Mouse (Mus musculus) CD4-positive, CD25-positive, alpha-beta regulatory T cell, adult 4 months (primary cell): ENCODE data around the gene Rpgrip1. TPM values are rescaled to one million over a fixed set of nuclear protein-coding genes. Genes with fewer than 3 reads are reported as not detected.

Experiments used
- ATAC-seq: one replicate; pipeline ENCODE4 v1.8.0; 2017
- polyA plus RNA-seq, 2 experiments: library from polyadenylated mRNA; unstranded; fragments of 100-300 nt; shearing (Covaris generic); gene quantifications; one replicate each; pipeline ENCODE4 v1.2.1; 2017

Gene Rpgrip1
- polyA plus RNA-seq, 2 experiments from 2014 or later: 78.7 to 78.9 TPM

DNA sequence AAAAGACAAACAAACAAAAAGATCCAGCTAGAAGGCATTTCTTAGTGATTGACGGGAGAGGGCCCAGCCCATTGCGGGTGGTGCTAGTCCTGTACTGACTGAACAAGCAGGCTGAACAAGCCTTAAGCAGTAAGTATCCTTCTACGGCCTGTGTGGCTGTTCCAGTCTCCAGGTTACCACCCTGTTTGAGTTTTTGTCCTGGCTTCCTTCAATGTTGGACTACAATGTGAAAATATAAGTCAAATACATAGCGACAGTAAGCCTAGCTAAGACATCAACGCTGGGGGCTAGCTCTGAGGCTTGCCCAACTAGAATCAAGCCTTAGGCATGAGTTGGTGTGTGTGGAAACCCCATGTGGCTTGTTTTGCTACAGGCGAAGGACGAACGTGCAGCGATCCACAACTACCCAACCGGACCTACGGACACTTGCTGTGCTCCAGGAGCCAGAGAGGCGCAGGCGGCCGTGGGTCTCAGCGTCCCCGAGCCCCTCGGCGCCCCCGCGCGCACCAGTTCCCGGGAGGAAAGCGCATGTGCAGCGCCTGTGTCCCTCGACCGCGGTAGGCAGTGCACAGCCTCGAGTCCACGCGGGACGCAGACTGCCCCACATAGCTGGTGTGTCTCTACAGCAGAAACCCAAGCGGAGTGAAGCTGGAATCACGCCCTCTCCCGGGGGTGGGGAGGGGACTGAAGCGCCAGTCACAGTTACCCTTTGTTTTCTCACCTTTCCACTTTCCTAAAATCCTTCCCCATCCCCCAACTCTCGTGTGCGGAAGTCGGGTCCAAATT, 8.5 kb downstream of the Rpgrip1 start:
- ATAC-seq: peak; percentile 66

DNA sequence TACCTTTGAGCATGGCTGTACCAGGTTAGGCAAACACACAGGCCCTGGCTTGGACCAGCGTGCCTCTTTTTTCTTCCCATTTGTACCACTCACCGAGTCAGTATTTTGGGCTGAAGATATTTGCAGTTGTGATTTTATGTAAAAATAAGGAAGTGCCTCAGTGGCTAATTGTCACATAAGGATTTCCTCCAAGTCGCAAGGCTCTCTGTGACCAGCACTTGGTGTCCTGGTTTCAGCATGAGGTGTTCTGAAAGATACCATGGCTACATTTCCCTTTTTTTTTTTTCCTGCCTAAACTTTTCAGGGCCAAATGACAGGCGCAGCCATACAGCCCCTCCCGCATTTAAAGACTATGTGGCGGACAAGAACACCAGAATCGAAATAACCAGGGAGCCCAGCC, 9.7 kb downstream of the Rpgrip1 start:
- ATAC-seq: no peak

DNA sequence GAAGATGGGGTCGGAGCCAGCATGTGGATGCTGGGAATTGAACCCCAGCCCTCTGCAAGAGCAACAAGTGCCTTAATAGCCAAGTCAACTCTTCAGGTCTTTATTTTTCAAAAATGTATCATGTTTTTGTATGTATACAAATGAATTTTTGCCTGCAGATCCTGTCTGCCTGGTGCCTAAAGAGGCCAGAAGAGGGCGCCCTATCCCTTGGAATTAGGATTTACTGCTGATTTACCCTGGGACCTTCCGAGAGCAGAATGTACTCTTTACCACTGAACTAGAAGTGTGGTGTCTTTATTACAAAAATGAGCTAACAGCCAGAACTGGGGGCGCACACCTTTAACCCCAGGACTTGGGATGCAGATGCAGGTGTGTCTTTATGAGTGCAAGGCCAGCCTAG, 13.4 kb downstream of the Rpgrip1 start:
- ATAC-seq: peak; percentile 72

DNA sequence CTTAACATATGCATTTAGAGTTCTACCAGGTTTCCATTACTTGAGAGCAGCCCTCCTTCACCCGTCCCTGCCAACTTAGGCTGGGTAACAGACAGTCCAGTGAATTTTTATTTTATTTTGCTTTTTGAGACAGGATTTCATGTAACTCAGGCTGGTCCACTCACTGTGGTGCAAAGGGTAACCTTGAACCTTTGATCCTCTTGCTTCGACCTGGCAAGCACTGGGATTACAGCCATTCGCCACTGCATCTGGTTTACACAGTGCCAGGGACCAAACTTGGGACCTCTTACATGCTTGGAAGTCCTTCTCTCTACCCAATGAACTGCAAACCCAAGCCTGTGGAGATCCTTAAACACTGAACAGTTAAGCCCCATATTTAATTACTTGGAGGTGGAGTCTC, 14.1 kb downstream of the Rpgrip1 start:
- ATAC-seq: no peak

DNA sequence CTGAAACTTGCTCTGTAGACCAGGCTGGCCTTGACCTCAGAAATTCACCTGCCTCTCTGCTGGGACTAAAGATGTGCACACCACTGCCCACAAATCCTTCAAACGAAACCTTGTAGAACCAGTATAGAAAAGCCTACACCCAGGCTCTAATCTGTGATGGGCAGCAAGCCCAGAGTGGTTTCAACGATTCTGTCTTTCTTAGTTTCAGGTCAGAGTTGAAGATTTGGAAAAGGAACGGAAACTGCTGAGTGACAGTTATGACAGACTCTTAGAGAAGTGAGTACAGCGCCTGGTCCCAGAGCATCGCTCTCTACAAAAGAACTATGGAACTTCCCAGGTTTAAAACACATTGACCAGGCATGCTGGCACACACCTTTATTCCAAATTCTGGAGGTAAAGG, 23.1 kb downstream of the Rpgrip1 start:
- no peak for ATAC-seq

DNA sequence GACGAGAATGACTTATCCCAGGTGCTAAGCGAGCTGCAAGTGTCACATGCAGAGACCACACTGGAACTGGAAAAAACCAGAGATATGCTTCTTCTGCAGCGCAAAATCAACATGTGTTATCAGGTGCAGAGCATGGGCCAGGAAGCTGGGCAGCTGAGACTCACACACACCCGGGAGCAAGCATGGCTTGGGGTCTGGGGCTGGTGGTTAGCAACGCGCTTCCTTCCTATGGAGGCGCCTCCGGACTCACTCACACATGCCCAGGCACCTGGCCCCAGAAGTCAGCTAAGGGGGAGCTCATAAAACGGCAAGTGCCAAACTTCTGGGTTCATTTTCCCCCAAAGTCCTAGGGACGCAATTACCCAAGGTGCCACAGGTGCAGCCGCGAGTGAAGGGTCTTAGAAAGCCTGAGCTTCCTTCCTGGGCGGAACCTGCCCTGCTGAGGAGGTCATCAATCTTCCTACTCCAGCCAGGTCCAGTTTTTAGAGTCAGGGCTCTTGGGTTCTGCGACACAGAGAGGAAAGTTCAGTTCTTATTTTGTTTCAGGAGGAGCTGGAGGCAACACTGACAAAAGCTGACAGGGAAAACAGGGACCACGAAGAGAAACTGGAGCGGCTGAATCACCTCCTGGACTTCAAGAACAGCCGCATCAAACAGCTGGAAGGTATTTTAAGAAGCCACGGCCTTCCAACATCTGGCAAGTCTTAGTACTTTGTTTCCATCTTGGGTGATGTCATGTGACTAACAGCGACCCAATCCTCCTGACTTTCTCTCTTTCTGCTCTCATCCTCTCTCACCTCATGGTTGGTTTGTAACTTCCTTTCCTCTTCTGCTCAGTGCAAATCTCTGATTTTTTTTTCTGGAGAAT, 30.3 kb downstream of the Rpgrip1 start:
- ATAC-seq: peak; percentile 97

DNA sequence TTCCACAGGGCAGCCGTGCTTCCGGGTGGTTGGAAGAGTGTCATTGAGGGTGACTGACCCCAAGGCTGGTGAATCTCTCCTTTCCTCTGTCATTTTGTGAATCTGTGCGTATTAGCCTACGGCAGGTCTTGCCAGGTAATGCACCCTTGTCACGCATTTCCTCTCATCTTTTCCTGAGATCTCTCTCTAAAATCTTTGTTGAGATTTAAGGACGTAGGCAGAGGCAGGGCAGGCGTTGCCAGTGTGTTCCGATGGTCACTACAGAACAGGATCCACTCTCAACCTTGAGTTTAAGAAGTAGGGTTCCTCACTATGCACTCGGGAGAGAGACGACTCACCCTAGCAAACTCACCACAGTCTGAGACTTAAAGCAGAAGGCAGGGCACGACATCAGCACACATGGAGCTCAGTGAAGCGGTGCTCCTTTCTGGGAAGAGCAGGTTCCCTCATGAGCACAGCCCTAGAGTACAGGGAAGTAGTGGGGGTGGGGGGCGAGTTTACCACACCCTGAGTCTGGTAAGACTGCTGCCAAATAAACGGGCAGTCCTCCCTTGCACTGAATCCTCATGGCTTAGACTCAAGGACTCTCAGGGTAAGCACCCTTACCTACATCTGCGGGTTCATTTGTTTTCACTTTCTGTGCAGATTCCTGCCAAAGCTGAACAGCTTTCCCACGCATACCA, 31.1 kb downstream of the Rpgrip1 start:
- ATAC-seq: peak; percentile 59

DNA sequence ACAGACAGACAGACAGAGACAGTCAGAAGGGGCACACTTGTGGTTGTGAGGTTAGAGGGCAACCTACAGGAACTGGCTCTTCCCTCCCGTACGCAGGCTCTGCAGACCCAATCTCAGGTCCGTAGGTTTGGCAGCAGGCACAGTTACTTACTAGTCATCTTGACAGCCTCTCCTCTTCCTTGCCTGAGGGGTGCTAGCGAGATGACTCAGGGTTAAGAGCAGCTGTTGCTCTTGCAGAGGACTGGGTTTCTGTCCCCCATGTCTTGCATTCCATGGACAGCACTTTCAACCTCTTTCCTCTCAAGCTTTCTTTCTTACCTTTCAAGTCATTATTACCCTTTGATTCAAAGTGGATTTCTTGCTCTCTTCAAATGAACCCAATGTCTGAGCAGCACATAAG, 33.7 kb downstream of the Rpgrip1 start:
- no peak for ATAC-seq

DNA sequence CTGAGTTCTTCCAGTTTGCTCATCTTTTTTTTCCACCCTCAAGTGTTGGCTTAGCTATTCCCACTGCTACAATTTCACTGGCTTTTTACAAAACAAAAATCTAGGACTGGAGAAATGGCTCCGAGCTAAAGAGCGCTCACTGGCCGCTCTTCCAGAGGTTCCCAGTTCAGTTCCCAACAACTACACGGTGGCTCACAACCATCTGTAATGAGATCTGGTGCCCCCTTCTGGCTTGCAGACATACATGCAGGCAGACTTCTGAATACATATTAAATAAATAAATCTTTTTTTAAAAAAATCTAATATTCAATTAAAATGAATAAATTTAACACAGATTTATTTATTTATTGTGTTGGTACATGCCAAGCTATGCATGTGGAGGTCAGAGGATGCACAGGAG, 36.0 kb downstream of the Rpgrip1 start:
- ATAC-seq: peak; percentile 45

DNA sequence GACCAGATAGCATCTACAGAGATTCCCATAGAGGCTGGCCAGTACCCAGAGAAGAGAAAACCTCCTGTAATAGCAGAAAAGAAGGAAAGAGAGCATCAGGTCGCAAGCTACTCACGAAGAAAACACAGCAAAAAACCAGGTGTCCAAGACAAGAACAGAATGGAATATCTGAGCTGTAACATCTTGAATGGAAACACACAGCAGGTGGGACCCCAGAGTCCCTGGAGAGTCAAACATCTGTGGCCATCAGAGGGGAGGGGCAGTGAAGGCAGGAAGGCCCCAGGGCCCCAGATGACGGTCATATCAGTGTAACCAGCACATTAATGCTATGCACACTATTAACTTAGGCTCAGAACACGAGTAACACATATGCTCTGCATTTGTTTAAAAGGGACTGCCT, 39.4 kb downstream of the Rpgrip1 start:
- no peak for ATAC-seq

DNA sequence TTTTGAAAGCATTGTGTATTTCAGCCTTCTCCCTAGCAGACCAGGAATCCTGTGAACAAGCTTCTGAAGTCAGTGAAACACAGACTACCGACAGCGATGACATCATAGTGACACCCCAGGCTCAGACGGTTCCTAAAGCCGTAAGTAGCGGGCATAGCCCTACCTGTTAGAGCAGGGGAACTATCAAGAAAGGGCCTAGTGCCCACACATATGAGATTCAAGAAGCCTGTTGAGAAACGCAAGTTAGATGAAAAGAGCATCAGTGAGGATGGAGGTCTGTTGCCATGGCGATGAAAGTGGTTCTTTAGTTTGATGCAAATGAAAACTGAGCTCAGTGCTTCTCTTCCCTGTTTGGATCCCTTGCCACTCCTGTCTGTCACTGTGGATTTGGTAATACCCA, 41.7 kb downstream of the Rpgrip1 start:
- no peak for ATAC-seq

DNA sequence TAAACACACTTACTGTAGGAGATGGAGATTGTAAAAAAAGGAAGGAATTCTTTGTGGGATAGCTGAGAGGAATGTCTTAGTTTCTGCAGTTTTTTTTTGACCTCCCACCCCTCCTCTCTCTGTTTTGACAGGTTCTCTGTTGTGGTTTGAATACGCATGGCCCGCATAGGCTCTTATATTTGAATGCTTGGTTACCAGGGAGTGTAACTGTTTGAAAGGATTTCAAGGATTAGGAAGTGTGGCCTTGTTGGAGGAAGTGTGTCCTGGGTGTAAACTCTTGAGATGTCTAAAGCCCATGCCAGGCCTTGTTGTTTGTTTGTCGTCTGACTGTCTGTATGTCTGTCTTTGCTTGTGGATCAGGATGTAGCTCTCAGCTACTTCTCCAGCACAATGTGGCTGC, 42.1 kb downstream of the Rpgrip1 start:
- ATAC-seq: no peak

DNA sequence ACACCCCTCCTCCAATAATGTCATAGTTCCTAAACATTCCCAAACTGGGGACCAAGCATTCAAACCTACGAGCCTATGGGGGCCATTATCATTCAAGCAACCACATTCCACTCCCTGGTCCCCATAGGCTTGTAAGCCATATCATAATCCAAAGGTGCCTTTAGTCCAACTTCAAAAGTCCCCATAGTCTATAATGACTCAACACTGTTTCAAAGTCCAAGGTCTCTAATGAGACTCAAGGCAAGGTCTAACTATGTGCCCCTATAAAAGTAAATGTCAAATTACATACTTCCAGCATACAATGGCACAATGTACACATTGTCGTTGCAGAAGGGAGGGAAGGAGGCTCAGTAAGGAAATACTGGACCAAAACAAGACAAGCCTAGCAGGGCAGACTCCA, 44.5 kb downstream of the Rpgrip1 start:
- no peak for ATAC-seq

DNA sequence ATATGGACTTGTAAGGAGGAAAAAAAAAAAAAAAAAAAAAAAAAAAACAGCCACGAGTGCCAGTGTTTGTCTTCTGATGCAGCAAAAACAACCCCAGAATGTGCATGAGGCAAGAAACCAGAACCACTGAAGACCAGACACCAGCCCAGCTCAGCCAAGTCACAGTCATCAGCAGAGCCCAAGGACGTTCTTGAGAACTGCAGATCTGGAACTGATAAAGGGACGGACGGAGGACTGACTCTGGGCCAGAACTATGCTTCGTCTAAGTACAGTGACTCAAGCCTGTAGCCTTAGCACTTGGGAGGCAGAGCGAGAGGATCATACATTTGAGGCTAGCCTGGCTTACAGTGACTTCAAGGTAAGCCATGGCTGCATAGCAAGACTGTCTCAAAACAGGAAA, 50.4 kb downstream of the Rpgrip1 start:
- no peak for ATAC-seq

DNA sequence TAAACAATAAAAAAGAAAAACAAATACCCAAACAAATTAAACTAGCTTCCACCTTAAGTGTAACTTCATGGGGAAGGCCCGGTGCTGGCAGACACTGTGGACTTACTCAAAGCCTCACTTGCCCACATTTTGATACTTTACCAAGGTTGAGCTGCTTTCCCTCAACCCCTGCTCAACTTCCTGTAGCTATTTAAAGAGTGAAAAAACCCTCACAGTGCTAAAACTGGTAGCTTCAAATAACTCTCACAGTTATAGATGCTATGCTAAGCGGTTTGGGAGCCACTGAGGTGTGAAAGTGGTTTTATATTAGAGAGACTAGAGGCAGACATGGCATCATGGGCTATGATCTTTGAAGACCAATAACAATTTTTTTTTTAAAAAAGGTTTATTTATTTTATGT, 56.1 kb downstream of the Rpgrip1 start:
- peak; percentile 61 for ATAC-seq

DNA sequence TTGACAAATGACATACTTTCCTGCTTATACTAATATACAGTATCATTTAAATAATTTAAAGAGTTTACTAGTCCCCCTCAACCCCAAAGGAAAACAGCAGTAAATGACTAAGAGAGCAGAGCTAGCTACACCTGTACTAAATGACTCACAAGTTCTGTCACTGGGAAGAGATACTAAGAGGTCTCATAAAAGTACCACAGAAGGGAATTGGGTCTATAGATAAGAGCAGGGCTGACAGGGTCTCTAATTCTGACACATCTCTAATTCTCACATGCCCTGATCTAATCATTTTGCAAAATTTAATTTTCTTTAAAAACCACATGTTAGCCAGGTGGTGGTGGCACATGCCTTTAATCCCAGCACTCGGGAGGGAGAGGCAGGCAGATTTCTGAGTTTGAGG, 78.3 kb downstream of the Rpgrip1 start:
- no peak for ATAC-seq

DNA sequence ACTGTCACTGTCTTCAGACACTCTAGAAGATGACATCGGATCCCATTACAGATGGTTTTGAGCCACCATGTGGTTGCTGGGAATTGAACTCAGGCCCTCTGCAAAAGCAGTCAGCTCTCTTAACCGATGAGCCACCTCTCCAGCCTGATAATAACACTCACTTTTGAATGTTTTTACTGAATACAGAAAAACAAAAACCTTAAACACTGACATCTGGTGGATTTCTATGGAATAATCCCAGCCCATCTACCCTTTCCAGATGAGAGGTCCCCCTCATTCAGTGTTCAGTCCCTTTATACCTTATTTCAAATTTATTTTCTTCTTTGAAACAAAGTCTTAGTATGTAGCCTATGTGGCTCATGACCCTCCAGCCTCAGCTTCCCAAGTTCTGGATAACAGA, 79.0 kb downstream of the Rpgrip1 start:
- no peak for ATAC-seq

DNA sequence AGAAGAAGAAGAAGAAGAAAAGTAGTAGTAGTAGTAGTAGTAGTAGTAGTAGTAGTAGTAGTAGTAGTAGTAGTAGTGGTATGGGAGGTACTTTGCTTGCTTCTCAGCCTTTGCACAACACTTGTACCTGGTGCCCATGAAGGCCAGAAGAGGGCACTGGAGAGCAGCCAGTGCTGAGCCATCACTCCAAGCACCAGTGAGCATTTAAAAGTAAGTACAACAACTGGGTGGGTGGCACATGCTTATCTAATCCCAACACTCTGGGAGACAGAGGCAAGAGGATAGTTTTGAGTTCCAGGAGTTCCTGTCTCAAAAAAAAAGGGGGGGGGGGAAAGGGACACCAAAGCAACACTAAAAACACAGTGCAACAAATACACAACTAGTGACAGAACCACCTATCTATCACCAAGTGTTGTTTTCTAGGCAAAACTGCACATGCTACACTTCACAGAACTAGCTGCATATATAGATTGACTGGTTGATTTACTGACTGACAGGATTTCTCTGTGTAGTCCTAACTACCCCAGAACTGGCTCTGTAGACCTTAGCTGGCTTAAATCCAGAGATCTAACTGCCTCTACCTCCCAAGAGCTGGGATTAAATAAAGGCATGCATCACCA, 80.3 kb downstream of the Rpgrip1 start:
- ATAC-seq: peak; percentile 73

DNA sequence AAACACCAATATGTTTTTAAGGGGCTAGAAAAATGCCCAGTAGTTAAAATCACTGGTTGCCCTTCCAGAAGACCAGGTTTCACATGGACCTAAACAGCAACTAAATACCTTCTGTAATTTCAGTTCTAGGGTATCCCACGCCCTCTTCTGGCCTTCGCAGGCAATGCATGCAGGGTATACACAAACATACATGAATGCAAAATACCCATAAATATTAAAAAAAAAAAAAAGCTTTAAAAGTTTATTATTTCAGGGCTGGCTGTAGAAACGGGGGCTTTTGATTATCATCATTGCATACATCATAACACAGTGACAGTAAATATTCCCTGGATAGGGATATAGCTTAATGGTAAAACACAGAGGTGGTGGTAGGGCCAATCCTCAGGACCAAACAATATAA, 85.2 kb downstream of the Rpgrip1 start:
- no peak for ATAC-seq

DNA sequence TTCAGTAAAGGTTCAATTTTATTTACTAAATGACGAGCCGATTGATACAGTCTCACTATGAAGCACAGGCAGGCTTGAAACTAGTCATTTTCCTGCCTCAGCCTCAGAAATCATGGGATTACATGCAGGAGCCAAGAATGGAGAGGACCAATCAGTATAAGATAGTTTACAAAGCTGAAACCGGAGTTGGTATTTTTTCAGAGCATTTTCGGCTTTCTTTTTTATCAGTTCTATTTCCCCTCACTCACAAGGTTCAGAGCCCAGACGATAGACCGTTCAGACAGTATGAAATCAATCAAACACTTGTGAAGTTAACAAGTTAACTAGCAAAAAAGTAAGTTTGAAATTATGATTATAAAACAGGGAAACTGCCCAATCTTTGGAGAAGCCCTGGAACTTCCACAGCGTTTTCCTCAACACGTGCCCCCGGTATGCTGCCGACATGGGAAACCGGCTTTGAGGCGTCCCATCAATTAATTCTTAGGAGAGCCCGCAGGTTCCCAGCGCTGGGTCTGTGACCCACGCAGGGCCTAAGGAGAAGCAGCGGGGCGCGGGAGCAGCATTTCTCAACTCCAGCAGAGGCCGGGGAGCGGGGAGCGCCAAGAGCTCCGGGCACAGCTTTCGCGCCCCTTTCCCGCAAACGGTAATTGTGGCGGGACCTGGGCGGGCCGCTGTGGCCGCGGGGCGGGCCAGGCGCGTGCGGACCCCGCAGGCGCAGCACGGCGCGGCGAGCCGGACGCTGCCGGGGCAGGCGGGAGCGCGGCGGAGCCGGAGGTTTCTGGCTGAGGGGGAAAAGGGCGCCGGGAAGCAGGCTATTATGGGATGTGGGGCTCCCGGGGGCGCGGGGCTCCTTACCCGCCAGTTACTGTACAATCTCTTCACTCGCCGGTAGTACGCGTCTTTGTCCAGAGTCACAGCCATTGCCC, 86.0 kb downstream of the Rpgrip1 start:
- ATAC-seq: no peak

DNA sequence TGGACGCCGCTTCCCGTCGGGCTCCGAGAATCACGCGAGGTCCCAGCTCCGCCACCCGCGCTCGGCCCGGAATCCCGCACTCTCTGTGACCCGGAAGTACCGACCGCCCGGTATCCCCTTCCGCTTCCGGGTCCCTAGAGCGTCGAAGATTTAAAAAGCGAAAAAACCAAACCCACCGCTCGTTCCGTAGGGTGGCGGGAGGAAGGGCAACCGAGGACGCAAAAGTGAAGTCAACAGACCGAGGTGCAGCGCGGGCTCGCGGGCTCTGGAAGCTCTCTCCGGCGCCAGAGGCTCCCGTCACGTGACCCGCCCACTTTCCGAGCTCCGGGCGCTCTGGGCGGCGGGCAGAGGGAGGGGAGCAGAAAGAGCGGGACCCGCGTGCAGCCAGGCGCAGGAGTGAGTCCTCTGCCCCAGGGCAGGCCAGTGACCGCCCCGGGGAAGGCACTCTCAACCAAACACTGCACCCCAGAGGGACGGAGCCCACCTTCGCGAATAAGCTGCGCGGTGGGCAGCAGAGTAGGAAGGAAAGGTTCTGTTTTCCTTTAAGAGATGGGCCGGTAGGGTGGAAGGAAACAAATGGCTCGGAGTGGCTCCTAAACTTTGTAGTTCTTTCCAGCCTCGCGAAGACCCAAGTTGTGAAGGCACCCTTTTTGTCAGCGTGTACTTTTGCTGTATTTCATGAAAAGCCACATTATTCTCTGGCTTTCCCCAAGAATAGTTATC, 86.8 kb downstream of the Rpgrip1 start, which contains the start of gene Supt16:
Supt16 (minus strand) TSS at position 261 of the 723 bp plus-strand sequence.
- peak; percentile 88 for ATAC-seq
